Mouse (Mus musculus) heart, postnatal 0 days (tissue): ENCODE measurements around the gene Intu.

ENCODE experiments used
- CTCF ChIP-seq: IDR thresholded peaks from 2 replicates; pipeline ENCODE4 v1.5.1; 2016; ENCODE audit warnings: antibody characterized with exemption, control low read depth, low read depth
- EP300 ChIP-seq: IDR thresholded peaks from 2 replicates; pipeline ENCODE4 v1.6.1; 2016; ENCODE audit warnings: antibody characterized with exemption, low read depth

- TF ChIP-seq CTCF = no peak
- no peak for TF ChIP-seq EP300
These were observed 12.8 kb upstream of the Intu start for GRCm38 (mm10) chr3:40518240-40518639.
